Mouse (Mus musculus): Measurements from ENCODE around the gene Smim1. TPM values are rescaled to one million over a fixed set of nuclear protein-coding genes. Genes with fewer than 3 reads are reported as not detected.

Smim1 gene
- polyA plus RNA-seq, 1 experiment from 2014 or later: 18.3 TPM

GRCm38 (mm10) chr4:154045837-154046236 lies 19.8 kb upstream of the Smim1 start:
- WGBS: 73% methylated on average over 5 of the region's 5 CpGs
- H3K4me3 ChIP-seq (replicated peaks): no peak overlapping the region
- no peaks in the 10 kb centered on the region; the same call in 1 of the 2 replicates for H3K27me3 ChIP-seq (replicated peaks)
- H3K4me1 ChIP-seq: no peaks in the 10 kb centered on the region
- H3K4me2 ChIP-seq: no peak overlapping the region
- no peaks in the 10 kb centered on the region for H3K9me3 ChIP-seq (replicated peaks)
- no peak for ATAC-seq (ENCODE audit: low FRiP score)
- H3K9ac ChIP-seq (replicated peaks): no peak overlapping the region
- H3K27ac ChIP-seq (replicated peaks): no peak overlapping the region
- H3K36me3 ChIP-seq: no peaks in the 10 kb centered on the region

DNA sequence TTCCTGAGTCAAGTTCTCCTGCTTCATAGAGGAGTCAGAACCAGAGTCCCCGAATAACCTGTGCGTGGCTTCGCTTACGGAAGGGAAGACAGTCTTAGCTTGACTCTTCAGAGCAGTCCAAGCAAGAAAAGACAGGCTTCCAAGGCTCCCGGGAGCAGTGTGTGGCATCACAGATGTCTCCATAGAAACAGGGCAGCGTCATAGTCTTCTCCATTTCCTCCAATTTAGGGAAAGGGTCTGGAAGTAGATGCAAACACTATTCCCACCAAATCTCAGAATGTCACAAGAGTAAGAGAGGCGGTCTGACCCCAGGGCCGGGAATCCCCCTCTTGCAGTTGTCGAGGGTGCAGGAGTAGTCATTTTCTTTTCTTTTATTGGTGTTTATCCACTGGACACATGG lies 16.5 kb upstream of the Smim1 start, which contains the start of gene Ccdc27:
TSS of gene Ccdc27 (minus strand) at position 101 of the 400 bp plus-strand sequence.
- Histone ChIP-seq H3K36me3 (no peaks in the 10 kb centered on the region), H3K9me3 (replicated peaks) (no peaks in the 10 kb centered on the region), H3K27me3 (replicated peaks) (no peaks in the 10 kb centered on the region; the same call in 1 of the 2 replicates), H3K4me3 (replicated peaks) (no peak within 1 kb of the TSS), H3K4me2 (no peak within 1 kb of the TSS), H3K27ac (replicated peaks) (no peak within 1 kb of the TSS), H3K4me1 (no peaks in the 10 kb centered on the region), H3K9ac (replicated peaks) (no peak within 1 kb of the TSS)
- no peak for ATAC-seq (ENCODE audit: low FRiP score)
- WGBS: 82% methylated on average over 9 of the region's 9 CpGs

DNA sequence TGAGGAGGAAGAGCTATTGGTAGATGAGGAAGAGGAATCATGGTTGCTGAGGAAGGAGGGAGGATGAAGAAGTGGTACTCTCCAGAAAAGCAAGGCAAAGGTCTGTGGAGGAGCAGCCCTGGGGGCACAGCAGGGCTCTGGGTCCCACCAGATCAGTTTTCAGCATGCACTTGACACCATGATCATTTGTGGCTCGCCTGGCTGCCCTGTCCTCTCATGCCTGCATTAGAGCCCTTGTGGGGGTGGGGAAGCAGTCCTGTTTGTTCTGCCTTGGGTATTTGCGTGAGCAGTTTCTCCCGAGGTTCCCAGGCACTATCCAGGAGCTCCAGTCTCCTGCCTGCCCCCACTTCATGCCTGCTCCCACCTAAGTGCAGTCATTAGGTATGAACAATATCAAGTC lies 11.1 kb upstream of the Smim1 start:
- Histone ChIP-seq H3K27me3 (replicated peaks) (no peaks in the 10 kb centered on the region; the same call in 1 of the 2 replicates), H3K4me3 (replicated peaks) (no peak overlapping the region), H3K36me3 (no peaks in the 10 kb centered on the region), H3K9ac (replicated peaks) (no peak overlapping the region), H3K9me3 (replicated peaks) (no peaks in the 10 kb centered on the region), H3K4me2 (no peak overlapping the region), H3K4me1 (no peaks in the 10 kb centered on the region), H3K27ac (replicated peaks) (no peak overlapping the region)
- 59% methylated on average over 3 of the region's 3 CpGs for WGBS
- no peak for ATAC-seq (ENCODE audit: low FRiP score)

GRCm38 (mm10) chr4:154028646-154029045 lies 2.6 kb upstream of the Smim1 start:
- H3K27ac ChIP-seq (replicated peaks): no peak overlapping the region
- no peaks in the 10 kb centered on the region for H3K9me3 ChIP-seq (replicated peaks)
- H3K4me1 ChIP-seq: peaks cover 23% of the 10 kb centered on the region
- H3K4me3 ChIP-seq (replicated peaks): no peak overlapping the region
- no peak overlapping the region for H3K9ac ChIP-seq (replicated peaks)
- H3K27me3 ChIP-seq (replicated peaks): peaks cover 16% of the 10 kb centered on the region
- no peak overlapping the region for H3K4me2 ChIP-seq
- no peaks in the 10 kb centered on the region for H3K36me3 ChIP-seq
- ATAC-seq (ENCODE audit: low FRiP score): no peak

DNA sequence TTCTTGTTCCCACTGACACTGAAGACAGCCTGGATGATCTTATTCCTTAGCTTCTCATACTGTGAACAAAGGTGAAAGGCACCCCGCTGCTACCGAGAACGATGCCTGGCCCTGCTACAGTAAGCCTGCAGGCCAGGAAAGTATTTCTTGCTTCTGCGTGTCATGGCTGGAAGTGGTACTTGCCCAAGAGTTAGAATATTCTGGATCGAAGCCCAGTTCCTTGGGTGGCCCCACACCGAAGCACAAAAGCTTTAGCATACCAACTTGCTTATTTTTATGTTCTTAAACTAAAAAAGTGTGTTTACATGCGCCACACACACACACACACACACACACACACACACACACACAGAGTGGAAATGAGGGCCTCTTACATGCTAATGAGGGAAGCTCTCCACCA lies 2.0 kb upstream of the Smim1 start:
- Histone ChIP-seq H3K4me3 (replicated peaks) (no peak overlapping the region), H3K27me3 (replicated peaks) (peaks cover 16% of the 10 kb centered on the region), H3K9me3 (replicated peaks) (no peaks in the 10 kb centered on the region), H3K36me3 (no peaks in the 10 kb centered on the region), H3K4me2 (no peak overlapping the region), H3K4me1 (peaks cover 29% of the 10 kb centered on the region), H3K27ac (replicated peaks) (no peak overlapping the region), H3K9ac (replicated peaks) (no peak overlapping the region)
- WGBS: 79% methylated on average over 7 of the region's 7 CpGs
- ATAC-seq (ENCODE audit: low FRiP score): no peak

GRCm38 (mm10) chr4:154026441-154026761 lies 371 bp upstream of the Smim1 start:
- H3K4me3 ChIP-seq (replicated peaks): peak overlapping the region; percentile 39
- WGBS: 20% methylated on average over 2 of the region's 2 CpGs
- peaks cover 12% of the 10 kb centered on the region for H3K36me3 ChIP-seq
- ATAC-seq (ENCODE audit: low FRiP score): no peak
- peak overlapping the region; percentile 70 for H3K4me2 ChIP-seq
- no peaks in the 10 kb centered on the region for H3K9me3 ChIP-seq (replicated peaks)
- peaks cover 34% of the 10 kb centered on the region for H3K4me1 ChIP-seq
- no peak overlapping the region for H3K27ac ChIP-seq (replicated peaks)
- H3K9ac ChIP-seq (replicated peaks): peak overlapping the region; percentile 38; the same call in 1 of the 2 replicates
- H3K27me3 ChIP-seq (replicated peaks): peaks cover 16% of the 10 kb centered on the region

- peak overlapping the region; percentile 38 for H3K9ac ChIP-seq (replicated peaks)
- peak overlapping the region; percentile 39 for H3K4me3 ChIP-seq (replicated peaks)
- peak overlapping the region; percentile 70 for H3K4me2 ChIP-seq
- peaks cover 16% of the 10 kb centered on the region for H3K27me3 ChIP-seq (replicated peaks)
- peaks cover 34% of the 10 kb centered on the region for H3K4me1 ChIP-seq
- H3K36me3 ChIP-seq: peaks cover 25% of the 10 kb centered on the region
- ATAC-seq (ENCODE audit: low FRiP score): no peak
- H3K9me3 ChIP-seq (replicated peaks): no peaks in the 10 kb centered on the region
- no peak overlapping the region; the same call in 1 of the 2 replicates for H3K27ac ChIP-seq (replicated peaks)
- 37% methylated on average over 17 of the region's 17 CpGs for WGBS
Observed at GRCm38 (mm10) chr4:154024729-154025521, 1.1 kb downstream of the Smim1 start.

DNA sequence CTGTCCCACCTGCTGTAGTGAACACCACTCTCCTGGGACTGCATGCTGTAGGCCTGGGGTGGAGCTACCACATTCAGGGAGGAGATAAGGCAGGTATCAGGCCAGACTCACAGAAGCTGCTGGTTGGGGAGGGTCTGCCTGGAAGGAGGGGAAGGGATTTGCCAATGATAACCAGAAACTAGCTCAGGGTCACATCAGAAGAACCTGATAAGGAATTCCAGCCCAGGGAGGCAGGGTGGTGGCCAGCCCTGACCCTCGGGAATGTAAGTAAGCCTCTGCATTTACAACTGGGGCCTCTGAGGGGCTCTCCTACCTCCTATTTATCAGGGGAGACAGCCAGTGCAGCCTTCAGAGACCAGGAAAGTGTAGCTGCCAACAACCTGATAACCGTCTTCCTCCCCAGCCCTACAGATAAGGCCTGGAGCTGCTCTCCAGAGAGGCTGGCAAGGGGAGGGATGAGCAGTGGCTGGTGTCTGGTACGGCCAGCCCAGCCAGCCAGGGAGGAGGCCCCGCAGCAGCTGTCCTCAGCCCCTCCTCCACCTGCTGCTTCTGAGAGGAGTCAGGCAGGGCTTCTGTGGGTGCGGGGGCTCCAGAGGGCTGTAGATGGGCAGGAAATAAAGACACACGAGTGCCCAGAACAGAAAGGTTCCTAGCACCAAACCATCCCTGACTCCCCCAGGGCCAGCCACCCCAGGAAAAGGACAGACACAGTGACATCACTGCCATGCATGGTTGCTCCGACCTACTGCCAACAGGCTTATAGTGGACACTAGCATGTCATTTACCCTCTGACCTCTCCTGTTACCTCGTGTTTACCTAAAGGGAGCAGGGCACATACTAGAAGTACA lies 2.1 kb downstream of the Smim1 start:
- 28% methylated on average over 8 of the region's 8 CpGs for WGBS
- no peak overlapping the region for H3K27ac ChIP-seq (replicated peaks)
- no peak overlapping the region for H3K4me2 ChIP-seq
- no peak for ATAC-seq (ENCODE audit: low FRiP score)
- no peak overlapping the region for H3K4me3 ChIP-seq (replicated peaks)
- H3K36me3 ChIP-seq: peaks cover 35% of the 10 kb centered on the region
- peaks cover 16% of the 10 kb centered on the region for H3K27me3 ChIP-seq (replicated peaks)
- H3K9me3 ChIP-seq (replicated peaks): no peaks in the 10 kb centered on the region
- no peak overlapping the region for H3K9ac ChIP-seq (replicated peaks)
- H3K4me1 ChIP-seq: peaks cover 34% of the 10 kb centered on the region

- Histone ChIP-seq H3K9ac (replicated peaks) (no peak overlapping the region), H3K36me3 (peaks cover 46% of the 10 kb centered on the region), H3K27ac (replicated peaks) (peak overlapping the region; percentile 28; the same call in 1 of the 2 replicates), H3K4me1 (peaks cover 34% of the 10 kb centered on the region), H3K4me3 (replicated peaks) (no peak overlapping the region), H3K27me3 (replicated peaks) (peaks cover 16% of the 10 kb centered on the region), H3K4me2 (no peak overlapping the region), H3K9me3 (replicated peaks) (no peaks in the 10 kb centered on the region)
- peak; percentile 51 for ATAC-seq (ENCODE audit: low FRiP score)
- WGBS: 40% methylated on average over 4 of the region's 4 CpGs
Observed at GRCm38 (mm10) chr4:154022844-154023243, 3.2 kb downstream of the Smim1 start.

DNA sequence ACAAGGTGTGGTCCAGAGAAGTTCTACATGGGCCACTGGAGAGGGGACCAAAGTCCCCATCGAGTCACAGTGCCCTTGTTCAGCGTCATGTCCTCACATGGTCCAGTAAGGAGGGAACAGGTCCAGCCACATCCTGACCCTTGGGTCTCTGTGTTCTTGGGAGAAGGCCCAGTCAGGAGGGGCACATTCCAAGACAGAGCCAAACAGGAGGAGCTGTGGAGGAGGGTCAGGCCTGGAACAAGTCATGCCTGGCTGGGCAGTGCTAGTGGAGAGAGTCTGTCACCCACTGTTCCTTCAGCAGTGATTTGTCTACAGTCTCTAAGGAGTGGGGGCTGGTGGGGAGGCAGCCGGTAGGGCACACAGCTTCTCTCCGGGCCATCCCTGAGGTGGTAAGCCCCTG lies 3.6 kb downstream of the Smim1 start:
- H3K4me1 ChIP-seq: peaks cover 34% of the 10 kb centered on the region
- ATAC-seq (ENCODE audit: low FRiP score): no peak; the same call in 1 of the 2 replicates
- H3K4me2 ChIP-seq: no peak overlapping the region
- WGBS: 76% methylated on average over 4 of the region's 4 CpGs
- H3K27ac ChIP-seq (replicated peaks): 0 out of 2 replicates have a peak overlapping the region, but pooled peaks have one; percentile 28
- no peak overlapping the region for H3K9ac ChIP-seq (replicated peaks)
- peaks cover 14% of the 10 kb centered on the region for H3K27me3 ChIP-seq (replicated peaks)
- no peak overlapping the region for H3K4me3 ChIP-seq (replicated peaks)
- H3K9me3 ChIP-seq (replicated peaks): no peaks in the 10 kb centered on the region
- H3K36me3 ChIP-seq: peaks cover 49% of the 10 kb centered on the region

DNA sequence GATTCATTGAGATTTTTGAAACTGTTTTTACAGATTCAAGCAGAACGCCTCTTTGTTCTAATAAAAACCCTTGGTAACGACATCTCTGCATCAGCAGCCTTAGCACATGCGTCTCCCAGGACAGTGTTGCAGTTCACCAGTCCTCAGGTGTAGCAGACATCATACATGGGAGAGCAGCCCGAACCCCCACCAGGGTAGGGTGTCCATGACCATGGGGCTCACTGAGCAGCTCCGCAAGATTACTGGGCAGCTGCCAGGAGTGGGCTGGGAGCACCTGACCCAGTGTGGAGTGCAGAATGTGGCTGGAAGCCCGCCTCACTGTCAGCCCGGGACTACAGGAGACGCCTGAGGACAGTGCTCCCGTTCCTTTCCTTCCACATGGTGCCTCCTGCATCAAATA lies 4.6 kb downstream of the Smim1 start:
- Histone ChIP-seq H3K36me3 (peaks cover 58% of the 10 kb centered on the region), H3K9me3 (replicated peaks) (no peaks in the 10 kb centered on the region)

More for the DNA sequence above, 4.6 kb downstream of the Smim1 start:
- 91% methylated on average over 9 of the region's 9 CpGs for WGBS
- ATAC-seq (ENCODE audit: low FRiP score): no peak
- Histone ChIP-seq H3K4me2 (no peak overlapping the region), H3K27ac (replicated peaks) (no peak overlapping the region), H3K4me3 (replicated peaks) (no peak overlapping the region), H3K27me3 (replicated peaks) (peaks cover 5% of the 10 kb centered on the region; the same call in 1 of the 2 replicates), H3K4me1 (peaks cover 32% of the 10 kb centered on the region), H3K9ac (replicated peaks) (no peak overlapping the region)
